Comparison of ENCODE assay signal across 10 mouse cellular contexts in the genomic region with DNA sequence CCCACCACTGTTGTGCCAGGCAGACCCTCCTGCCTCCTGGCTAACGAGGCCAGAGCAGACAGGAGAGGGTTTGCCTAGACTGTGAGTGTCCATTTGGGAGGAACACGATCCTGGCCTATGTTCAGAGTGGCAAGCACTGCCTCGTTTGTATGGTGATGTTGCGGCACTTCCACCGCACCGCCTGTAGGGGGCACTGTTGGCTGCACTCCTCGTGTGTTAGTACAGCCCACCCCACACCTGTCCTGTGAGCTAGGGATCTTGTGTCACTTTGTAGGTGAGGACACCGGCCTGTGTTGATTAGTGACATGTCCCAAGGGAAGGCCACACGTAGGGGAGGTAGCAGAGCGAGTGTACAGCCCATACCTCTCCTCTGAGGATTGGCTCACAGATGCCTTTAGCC. TPM values are rescaled to one million over a fixed set of nuclear protein-coding genes. Genes with fewer than 3 reads are reported as not detected.
A peak's percentile ranks its signal among the peaks of the same experiment; 100 is the strongest.
DNase-seq lines count a peak whose midpoint lies in the region; ATAC-seq and TF ChIP-seq lines count a peak whose summit lies in the region.
"Had no signal": no experiment of that assay in that cellular context is flagged by ENCODE, and none has a peak within 500 bp of the region (broad histone marks: within the 10 kb centered on the region; RNA-seq: fewer than 3 reads in every experiment).

No protein-coding gene starts in this region.

- H3K27ac ChIP-seq in kidney, postnatal 0 days = no peak overlapping the region
- H3K27ac ChIP-seq in liver, embryonic 14.5 days = no peak overlapping the region
- H3K27ac ChIP-seq: midbrain, embryonic 12.5 days had no signal

- peak; percentile 64 for TF ChIP-seq CTCF in kidney, postnatal 0 days (IDR thresholded peaks at IDR 0.05; ENCODE audit: low read depth)
- TF ChIP-seq CTCF in E14TG2a.4 (conservative IDR thresholded peaks at IDR 0.05; ENCODE audit: low read length) = peak; percentile 94
- peak; percentile 97 for TF ChIP-seq CTCF in liver, embryonic 14.5 days (IDR thresholded peaks at IDR 0.05; ENCODE audit: low read depth)

- H3K4me2 ChIP-seq in kidney, postnatal 0 days (ENCODE audit: low read length) = no peak overlapping the region
- no peak overlapping the region for H3K4me2 ChIP-seq in liver, embryonic 14.5 days (ENCODE audit: low read depth)
- H3K4me2 ChIP-seq: midbrain, embryonic 12.5 days had no signal

- WGBS in kidney, postnatal 0 days = 60% methylated on average over 10 of the region's 10 CpGs
- 48% methylated on average over 10 of the region's 10 CpGs for WGBS in liver, embryonic 14.5 days (ENCODE audit: insufficient replicate concordance)

- peak; percentile 30 for DNase-seq in adrenal gland, postnatal 10 days
- DNase-seq in adrenal gland, postnatal 4 days (ENCODE audit: low spot score in 2 of 2) = no peak
- DNase-seq in kidney, postnatal 0 days (ENCODE audit: low spot score) = no peak
- DNase-seq in kidney, postnatal 25 days = no peak
- no peak for DNase-seq in liver, embryonic 14.5 days (ENCODE audit: low read depth in 3 of 3, low spot score in 3 of 3)
- no peak for DNase-seq in T-cell, adult 2 months (ENCODE audit: low spot score)
- DNase-seq in spleen, adult 18-20 months = no peak
- DNase-seq: cerebellum, adult 18-20 months had no signal

- H3K4me1 ChIP-seq in kidney, postnatal 0 days (replicated peaks; ENCODE audit: insufficient read depth, low read length) = no peaks in the 10 kb centered on the region
- peaks cover 25% of the 10 kb centered on the region for H3K4me1 ChIP-seq in E14TG2a.4 (replicated peaks; ENCODE audit: low read depth, low read length)
- peaks cover 4 to 12% of the 10 kb centered on the region in 2 experiments; a peak in 3 of 4 replicates for H3K4me1 ChIP-seq in liver, embryonic 14.5 days (replicated peaks; ENCODE audit: control insufficient read depth in 2 of 2, insufficient read depth in 2 of 2, low read length in 1 of 2)
- H3K4me1 ChIP-seq: midbrain, embryonic 12.5 days had no signal

- H3K9ac ChIP-seq in kidney, postnatal 0 days (ENCODE audit: low read depth, low read length) = no peak overlapping the region
- no peak overlapping the region for H3K9ac ChIP-seq in liver, embryonic 14.5 days (replicated peaks)
- H3K9ac ChIP-seq: midbrain, embryonic 12.5 days had no signal

- ATAC-seq in kidney, postnatal 0 days (replicated peaks; ENCODE audit: low FRiP score, low read depth) = no peak
- ATAC-seq in liver, embryonic 14.5 days (ENCODE audit: insufficient read depth) = 0 out of 2 replicates have a peak, but pooled peaks have one; percentile 5

- no peak for TF ChIP-seq EP300 in liver, embryonic 14.5 days (IDR thresholded peaks at IDR 0.05; ENCODE audit: low read depth)

- H3K36me3 ChIP-seq in kidney, postnatal 0 days (ENCODE audit: insufficient read depth, low read length) = peaks cover 44% of the 10 kb centered on the region
- H3K36me3 ChIP-seq in E14TG2a.4 (ENCODE audit: insufficient read depth, low read length) = peaks cover 99% of the 10 kb centered on the region
- peaks cover 7% of the 10 kb centered on the region for H3K36me3 ChIP-seq in liver, embryonic 14.5 days (replicated peaks; ENCODE audit: control insufficient read depth, insufficient read depth, low read depth)

- H3K27me3 ChIP-seq in kidney, postnatal 0 days (ENCODE audit: insufficient read depth, low read length) = no peaks in the 10 kb centered on the region
- H3K27me3 ChIP-seq in E14TG2a.4 (ENCODE audit: insufficient read depth, low read length) = no peaks in the 10 kb centered on the region
- no peaks in the 10 kb centered on the region for H3K27me3 ChIP-seq in liver, embryonic 14.5 days (ENCODE audit: control insufficient read depth, insufficient read depth, low read length)
- H3K27me3 ChIP-seq: midbrain, embryonic 12.5 days had no signal

- no peaks in the 10 kb centered on the region for H3K9me3 ChIP-seq in kidney, postnatal 0 days (replicated peaks; ENCODE audit: low read length)
- H3K9me3 ChIP-seq in E14TG2a.4 (ENCODE audit: low read length) = no peaks in the 10 kb centered on the region
- no peaks in the 10 kb centered on the region for H3K9me3 ChIP-seq in liver, embryonic 14.5 days (ENCODE audit: control insufficient read depth, low read length)
- H3K9me3 ChIP-seq: midbrain, embryonic 12.5 days had no signal

- H3K4me3 ChIP-seq in kidney, postnatal 0 days (replicated peaks; ENCODE audit: low read depth, low read length) = no peak overlapping the region
- no peak overlapping the region for H3K4me3 ChIP-seq in E14TG2a.4 (replicated peaks; ENCODE audit: low read length)
- no peak overlapping the region for H3K4me3 ChIP-seq in liver, embryonic 14.5 days (ENCODE audit: insufficient read depth in 1 of 2, low read depth in 2 of 2, low read length in 2 of 2)
- H3K4me3 ChIP-seq: midbrain, embryonic 12.5 days had no signal

RNA-seq across cellular contexts. Expression of a gene that starts 11.4 kb away (rescaled TPM):
- 10 to 100 TPM; 21.1 to 22.7 TPM for total RNA-seq in adrenal gland, postnatal 10 days (2021)
- 10 to 100 TPM; 27.4 to 27.5 TPM for total RNA-seq in adrenal gland, postnatal 4 days (2021)
- polyA plus RNA-seq in kidney, postnatal 0 days (2015; fragmentation: Nextera tagmentation; extraction: Ambion mirVana) = 16.6 and 17.7 TPM in 2 replicates
- 6.7 and 6.8 TPM in 2 replicates for polyA plus RNA-seq in liver, embryonic 14.5 days (2012; rRNA removed)
- 10.9 and 11.1 TPM in 2 replicates for polyA plus RNA-seq in liver, embryonic 14.5 days (2014; fragmentation: Nextera tagmentation; extraction: Ambion mirVana)
